Mouse (Mus musculus) ES-E14 (cell line): ENCODE data around the gene Dpy30. TPM values are rescaled to one million over a fixed set of nuclear protein-coding genes. Genes with fewer than 3 reads are reported as not detected.

Experiments used
- DNase-seq: peaks from one replicate; pipeline ENCODE4 v3.0.0-alpha.2; 2013; ENCODE audit warnings: low read depth, low spot score
- H3K27ac ChIP-seq: 2 replicates; pipeline ENCODE4 v1.5.1; 2012; ENCODE audit warnings: low read depth, mild to moderate bottlenecking, low read length, moderate library complexity, mixed read lengths; ENCODE audit not compliant: poor library complexity, insufficient read depth, severe bottlenecking
- H3K36me3 ChIP-seq: 2 replicates; pipeline ENCODE4 v1.6.1; 2012; ENCODE audit warnings: mild to moderate bottlenecking, low read length, moderate library complexity, mixed read lengths; ENCODE audit not compliant: control insufficient read depth, poor library complexity, insufficient read depth, severe bottlenecking
- H3K4me1 ChIP-seq, 2 experiments: fragments of 150-350 bp in 1 of 2; sonication (generic) in 1 of 2; 2 replicates each; pipeline ENCODE4 v1.6.1; 2012; ENCODE audit warnings: low read length in 2 of 2, mild to moderate bottlenecking in 1 of 2, mixed read lengths in 1 of 2; ENCODE audit not compliant: control insufficient read depth in 2 of 2, insufficient read depth in 2 of 2, poor library complexity in 1 of 2
- H3K4me3 ChIP-seq, 2 experiments: fragments of 150-350 bp in 1 of 2; sonication (generic) in 1 of 2; 2 replicates each; pipeline ENCODE4 v1.5.1; 2012; ENCODE audit warnings: low read length in 2 of 2, low read depth in 1 of 2, mild to moderate bottlenecking in 1 of 2, mixed read lengths in 1 of 2; ENCODE audit not compliant: insufficient read depth in 1 of 2, poor library complexity in 1 of 2, severe bottlenecking in 1 of 2
- H3K9ac ChIP-seq: 2 replicates; pipeline ENCODE4 v1.6.1; 2012; ENCODE audit warnings: low read depth, mild to moderate bottlenecking, low read length, mixed read lengths; ENCODE audit not compliant: poor library complexity, insufficient read depth, severe bottlenecking
- H3K9me3 ChIP-seq: fragments of 150-350 bp; sonication (generic); 2 replicates; pipeline ENCODE4 v1.6.1; 2012; ENCODE audit warnings: low read depth, mild to moderate bottlenecking, low read length; ENCODE audit not compliant: control insufficient read depth, insufficient read depth
- CHD2 ChIP-seq: IDR thresholded peaks from 2 replicates; pipeline ENCODE4 v1.6.1; 2014; ENCODE audit warnings: mild to moderate bottlenecking, low read depth, low read length, inconsistent platforms
- HCFC1 ChIP-seq: IDR thresholded peaks from 2 replicates; pipeline ENCODE4 v1.6.1; 2012; ENCODE audit warnings: low read length, inconsistent platforms, borderline replicate concordance; ENCODE audit not compliant: insufficient read depth
- MAFK ChIP-seq: IDR thresholded peaks from 2 replicates; pipeline ENCODE4 v1.6.1; 2014; ENCODE audit warnings: mild to moderate bottlenecking, low read depth, low read length, inconsistent platforms; ENCODE audit not compliant: insufficient read depth
- ZC3H11A ChIP-seq: IDR thresholded peaks from 2 replicates; pipeline ENCODE4 v1.6.1; 2012; ENCODE audit warnings: low read depth, mild to moderate bottlenecking, inconsistent platforms, low read length, borderline replicate concordance
- ZNF384 ChIP-seq: IDR thresholded peaks from 2 replicates; pipeline ENCODE4 v1.6.1; 2012; ENCODE audit warnings: low read depth, low read length, inconsistent platforms
- in situ Hi-C, 2 experiments: fragments of 600-800 bp; cut with MboI; formaldehyde crosslinking; loops; one replicate each; pipeline ENCODE4 v1.15.1; 2025; ENCODE audit warnings: low sequenced_read_pairs in 2 of 2, inconsistent platforms in 1 of 2; ENCODE audit not compliant: unreplicated experiment in 2 of 2
- total RNA-seq: library from RNA; depleted of rRNA; stranded (reverse); fragments of 300-350 nt; gene quantifications from 2 replicates; pipeline ENCODE4 v1.2.3, GENCODE M21; 2012

Gene Dpy30
- total RNA-seq, 1 experiment = 180 TPM

- no peak overlapping the region for H3K9ac ChIP-seq
- TF ChIP-seq HCFC1 = no peak
- TF ChIP-seq ZNF384 = no peak
- TF ChIP-seq MAFK = no peak
- TF ChIP-seq CHD2 = no peak
- no peak for TF ChIP-seq ZC3H11A
- no peaks in the 10 kb centered on the region for H3K36me3 ChIP-seq
- DNase-seq = no peak
- no peaks in the 10 kb centered on the region for H3K9me3 ChIP-seq
- no peak overlapping the region for H3K4me3 ChIP-seq
- H3K4me1 ChIP-seq = peaks cover 0 to 2% of the 10 kb centered on the region in 2 experiments; a peak in 1 of 4 replicates
- in situ Hi-C loops = no loop called here
- no peak overlapping the region for H3K27ac ChIP-seq
Measured at GRCm38 (mm10) chr17:74270205-74270604, 53.5 kb downstream of the Dpy30 start.

- Histone ChIP-seq H3K9me3 (no peaks in the 10 kb centered on the region), H3K4me3 (no peak overlapping the region), H3K36me3 (no peaks in the 10 kb centered on the region), H3K9ac (no peak overlapping the region), H3K4me1 (peaks cover 3 to 11% of the 10 kb centered on the region in 2 experiments; a peak in 1 of 4 replicates), H3K27ac (no peak overlapping the region)
- TF ChIP-seq ZC3H11A (peak; percentile 10; the same call in 1 of the 2 replicates), MAFK (no peak)
- DNase-seq = no peak
- in situ Hi-C loops = no loop called here
Measured at GRCm38 (mm10) chr17:74267415-74268180, 56.1 kb downstream of the Dpy30 start.

GRCm38 (mm10) chr17:74265636-74266035 lies 58.1 kb downstream of the Dpy30 start:
- Histone ChIP-seq H3K4me1 (peaks cover 3 to 11% of the 10 kb centered on the region in 2 experiments; a peak in 1 of 4 replicates), H3K4me3 (no peak overlapping the region), H3K27ac (no peak overlapping the region), H3K9ac (no peak overlapping the region), H3K36me3 (no peaks in the 10 kb centered on the region), H3K9me3 (no peaks in the 10 kb centered on the region)
- TF ChIP-seq HCFC1 (no peak), MAFK (no peak), ZC3H11A (no peak), CHD2 (no peak), ZNF384 (no peak)
- in situ Hi-C loops = no loop called here
- no peak for DNase-seq

DNA sequence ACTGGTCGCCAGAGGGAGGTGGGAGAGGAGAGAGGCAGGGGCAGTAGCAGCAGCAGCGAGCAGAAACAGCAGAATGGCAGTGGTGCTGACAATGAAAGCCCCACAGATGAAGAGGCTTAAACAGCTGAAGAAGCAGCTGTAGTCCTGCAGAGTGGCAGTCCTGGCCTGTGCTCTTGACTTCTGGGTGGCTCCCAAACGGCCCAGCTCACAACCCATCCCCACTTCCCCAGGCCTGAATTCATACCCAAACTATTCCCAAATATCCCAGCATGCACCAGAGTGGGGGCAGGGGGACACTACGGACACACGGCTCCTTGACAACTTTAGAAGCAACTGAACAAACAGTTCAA lies 58.6 kb downstream of the Dpy30 start:
- Histone ChIP-seq H3K4me3 (no peak overlapping the region), H3K9me3 (no peaks in the 10 kb centered on the region), H3K9ac (no peak overlapping the region), H3K36me3 (no peaks in the 10 kb centered on the region), H3K4me1 (peaks cover 3 to 11% of the 10 kb centered on the region in 2 experiments; a peak in 1 of 4 replicates), H3K27ac (no peak overlapping the region)
- TF ChIP-seq CHD2 (no peak), ZNF384 (no peak), ZC3H11A (no peak), HCFC1 (no peak)
- in situ Hi-C loops = no loop called here
- DNase-seq = no peak
